Mouse (Mus musculus) lung, adult 2 months (tissue): Measurements from ENCODE around the gene Sel1l. TPM values are rescaled to one million over a fixed set of nuclear protein-coding genes. Genes with fewer than 3 reads are reported as not detected.

Source experiments
- DNase-seq: peaks from one replicate; pipeline ENCODE4 v3.0.0; 2022
- H3K4me1 ChIP-seq: fragments of 200-500 bp; 2 replicates; pipeline ENCODE4 v1.6.1; 2011; ENCODE audit warnings: low read length; ENCODE audit not compliant: control insufficient read depth, insufficient read depth
- H3K4me3 ChIP-seq: fragments of 200-500 bp; replicated peaks from 2 replicates; pipeline ENCODE3; 2011; ENCODE audit warnings: low read depth, mild to moderate bottlenecking, control low read depth, low read length; ENCODE audit errors: extremely low read depth
- CTCF ChIP-seq: fragments of 200-500 bp; IDR thresholded peaks from 2 replicates; pipeline ENCODE4 v1.5.1; 2011; ENCODE audit warnings: mild to moderate bottlenecking, low read length, control low read depth; ENCODE audit not compliant: insufficient read depth
- POLR2A ChIP-seq: fragments of 200-500 bp; IDR thresholded peaks from 2 replicates; pipeline ENCODE4 v1.6.1; 2011; ENCODE audit warnings: low read depth, mild to moderate bottlenecking, control low read depth, low read length, borderline replicate concordance; ENCODE audit errors: extremely low read depth
- WGBS: fragments of 180-500 bp; shearing (Covaris S2); methylation state at CpG from one replicate; pipeline ENCODE4 v1.1.7; 2018; 5-methylcytosine and 5-hydroxymethylcytosine counted together
- polyA plus RNA-seq: library from polyadenylated mRNA; depleted of rRNA; stranded (reverse); fragments of >200 nt; gene quantifications from 2 replicates; pipeline ENCODE4 v1.2.3, GENCODE M21; 2012; rRNA removed

Sel1l gene
- 61.9 and 79.7 TPM in 2 replicates for polyA plus RNA-seq

DNA sequence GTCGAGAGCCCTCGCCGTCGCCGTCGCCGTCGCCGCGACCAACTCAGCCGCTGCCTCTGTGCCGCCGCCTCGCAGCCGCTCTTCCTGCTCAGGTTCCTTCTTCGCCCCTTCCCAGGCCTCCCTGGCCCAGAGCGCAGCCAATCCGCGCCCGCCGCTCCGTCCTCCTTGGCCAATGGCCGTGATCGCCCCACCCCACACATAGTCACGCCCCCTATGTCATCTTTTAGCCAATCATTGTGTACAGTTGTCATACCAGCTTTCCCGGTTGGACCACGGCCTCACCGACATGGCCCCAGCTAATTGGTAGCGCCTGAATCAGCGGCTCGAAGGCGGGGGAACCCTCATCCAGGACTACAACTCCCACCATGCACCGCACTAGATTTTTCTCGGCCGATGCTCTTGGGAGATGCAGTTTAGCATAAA, at the start of gene Sel1l:
Sel1l (minus strand) TSS at position 113 of the 423 bp plus-strand sequence.
- TF ChIP-seq CTCF: no peak
- peak; percentile 81; the same call in 1 of the 2 replicates for TF ChIP-seq POLR2A
- peak; percentile 94 for DNase-seq
- Histone ChIP-seq H3K4me1 (no peaks in the 10 kb centered on the region; the same call in 1 of the 2 replicates), H3K4me3 (peak within 1 kb of the TSS; percentile 93)
- WGBS: under 1% methylated on average over 35 of the region's 35 CpGs

DNA sequence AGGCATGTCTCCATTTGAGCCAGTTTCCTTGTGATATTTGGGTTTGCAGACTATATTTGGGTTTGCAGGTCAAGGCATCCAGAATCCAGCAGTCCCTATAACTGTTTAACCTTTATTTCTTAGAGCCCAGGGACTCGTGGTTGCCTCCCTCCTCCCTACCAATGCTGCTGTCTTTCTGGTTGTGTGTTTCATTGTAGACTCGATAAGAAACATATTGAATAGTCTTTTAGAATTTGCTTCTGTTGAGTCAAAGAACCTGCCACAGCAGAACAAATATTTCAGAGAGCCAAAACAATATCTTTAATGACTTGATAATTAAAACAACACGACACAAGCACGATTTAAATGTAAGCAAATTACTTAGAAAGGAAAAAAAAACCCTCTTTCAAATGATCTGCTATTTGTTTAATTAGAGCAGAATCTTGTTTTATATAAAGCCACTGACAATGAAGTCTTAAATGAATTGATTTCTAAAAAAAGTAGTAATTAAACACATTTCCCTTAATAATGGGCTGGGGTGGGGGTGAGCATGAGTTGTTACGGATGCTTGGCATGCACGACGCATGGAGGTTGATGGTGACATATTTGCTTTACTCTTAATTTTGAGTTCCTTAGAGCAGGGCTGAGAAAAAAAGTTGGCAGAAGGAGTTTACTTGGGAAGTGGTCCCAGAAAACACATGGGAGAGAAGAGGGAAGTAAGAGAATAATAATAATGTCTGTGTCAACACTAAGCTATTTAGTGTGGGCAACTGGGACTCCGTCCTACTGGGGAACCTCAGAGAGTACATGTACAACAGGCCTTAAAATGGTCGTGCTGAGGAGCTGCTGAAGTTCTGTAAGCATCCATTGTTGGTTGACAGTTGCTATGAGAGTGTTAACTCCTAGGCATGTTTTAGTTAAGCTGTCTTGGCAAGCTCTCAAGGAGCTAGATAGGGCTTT, 43.9 kb upstream of the Sel1l start:
- H3K4me1 ChIP-seq: no peaks in the 10 kb centered on the region
- no peak for DNase-seq
- no peak for TF ChIP-seq CTCF
- no peak for TF ChIP-seq POLR2A
- 53% methylated on average over 9 of the region's 9 CpGs for WGBS
- no peak overlapping the region for H3K4me3 ChIP-seq

DNA sequence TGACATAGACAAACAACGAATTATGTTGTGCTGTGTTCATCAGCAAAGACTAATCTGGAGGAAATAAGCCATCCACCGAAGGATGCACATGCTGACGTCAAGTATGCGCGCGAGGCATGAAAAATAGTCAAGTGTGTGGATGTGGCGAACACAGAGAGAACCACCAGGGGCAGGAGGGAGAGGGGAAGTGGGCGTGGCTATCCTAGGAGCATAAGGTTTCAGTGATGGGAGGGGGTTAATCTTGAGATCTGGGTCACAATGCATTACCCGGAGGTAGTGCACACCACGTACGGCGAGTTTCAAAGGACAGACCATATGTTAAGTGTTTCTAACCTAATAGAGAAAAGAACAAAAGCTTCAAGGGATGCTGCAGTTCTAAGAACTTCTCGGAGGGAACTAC, 31.5 kb upstream of the Sel1l start:
- Histone ChIP-seq H3K4me3 (no peak overlapping the region), H3K4me1 (no peaks in the 10 kb centered on the region)
- 73% methylated on average over 13 of the region's 13 CpGs for WGBS
- TF ChIP-seq POLR2A: no peak
- no peak for TF ChIP-seq CTCF
- DNase-seq: no peak

DNA sequence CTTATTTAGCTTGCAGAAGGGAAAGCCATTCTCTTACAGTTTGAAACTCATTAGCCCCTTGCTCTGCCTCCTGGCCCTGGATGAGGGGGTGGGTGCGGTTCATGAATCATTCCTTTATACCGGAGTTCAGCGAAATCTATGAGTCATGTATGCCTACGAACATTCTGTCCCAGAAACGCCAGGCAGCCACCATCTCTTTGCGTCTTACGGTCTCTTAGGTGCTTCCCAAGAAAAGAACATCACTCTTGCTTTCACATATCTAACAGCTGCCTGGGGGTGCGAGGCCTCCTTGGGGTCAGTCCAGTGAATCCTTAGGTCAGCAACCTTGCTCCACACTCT, 29.9 kb upstream of the Sel1l start:
- H3K4me1 ChIP-seq: no peaks in the 10 kb centered on the region
- no peak overlapping the region for H3K4me3 ChIP-seq
- WGBS: 73% methylated on average over 8 of the region's 8 CpGs
- DNase-seq: no peak
- TF ChIP-seq CTCF (no peak), POLR2A (no peak)

DNA sequence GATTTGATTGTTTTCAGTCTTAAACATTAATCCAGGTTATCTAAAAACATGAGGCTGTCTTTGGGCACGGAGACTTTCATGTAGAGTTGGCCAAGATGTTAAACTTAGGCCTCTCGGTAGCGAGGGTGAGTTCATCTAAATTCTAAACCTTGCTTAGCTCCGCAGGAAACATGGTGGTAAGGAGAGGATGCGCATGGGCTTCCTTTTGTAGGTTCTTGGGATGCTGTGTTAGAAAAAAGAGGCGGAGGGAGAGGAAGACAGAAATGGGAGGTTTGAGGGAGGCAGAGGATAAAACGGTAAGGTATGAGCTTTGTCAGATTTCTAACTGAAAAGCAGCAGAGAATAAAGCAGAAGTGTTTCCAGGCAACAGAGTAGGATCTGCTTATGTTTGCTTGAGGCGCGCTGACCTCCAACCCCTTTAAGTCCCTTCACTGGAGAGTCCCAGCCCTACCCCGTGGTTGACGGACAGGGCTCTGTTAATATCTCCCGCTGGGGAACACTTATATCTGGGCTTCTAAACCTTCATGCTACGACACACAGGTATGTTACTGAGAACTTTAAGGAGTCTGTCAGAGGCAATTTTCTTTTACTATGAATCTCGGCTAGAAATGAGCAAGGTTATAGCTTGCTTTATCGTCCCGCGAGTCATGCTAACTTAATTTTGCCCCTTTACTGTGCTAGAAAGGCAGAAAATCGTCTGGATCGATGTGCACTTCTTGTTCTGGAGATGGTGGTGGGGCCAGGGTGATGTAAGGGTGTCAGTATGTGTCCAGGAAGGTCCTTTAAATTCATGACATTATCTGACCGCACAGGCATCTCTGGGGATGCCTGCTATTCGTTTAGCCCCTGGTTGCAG, 29.3 kb upstream of the Sel1l start:
- 60% methylated on average over 21 of the region's 21 CpGs for WGBS
- no peak for DNase-seq
- TF ChIP-seq CTCF (no peak), POLR2A (no peak)
- H3K4me3 ChIP-seq: no peak overlapping the region
- H3K4me1 ChIP-seq: no peaks in the 10 kb centered on the region

DNA sequence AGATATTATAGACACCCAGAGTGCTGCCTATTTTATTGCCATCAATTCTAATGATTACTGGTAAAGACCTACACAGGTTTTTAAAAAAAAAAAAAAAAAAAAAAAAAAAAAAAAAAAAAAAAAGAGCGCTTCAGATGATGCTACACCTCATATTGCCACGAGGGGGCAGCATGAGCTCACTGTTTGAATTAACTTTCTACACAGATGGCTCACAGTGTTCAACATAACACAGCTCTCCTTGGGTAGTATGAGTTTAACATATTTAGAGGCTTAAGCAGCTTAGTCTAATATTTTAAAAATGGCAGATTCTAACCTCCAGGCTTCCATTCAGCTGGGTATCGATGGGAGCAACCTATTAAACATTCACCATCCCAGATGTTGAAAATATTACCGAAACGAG, 28.7 kb upstream of the Sel1l start:
- H3K4me3 ChIP-seq: no peak overlapping the region
- WGBS: 40% methylated on average over 5 of the region's 5 CpGs
- no peak for DNase-seq
- TF ChIP-seq CTCF: peak; percentile 34; the same call in 1 of the 2 replicates
- no peak for TF ChIP-seq POLR2A
- no peaks in the 10 kb centered on the region for H3K4me1 ChIP-seq

DNA sequence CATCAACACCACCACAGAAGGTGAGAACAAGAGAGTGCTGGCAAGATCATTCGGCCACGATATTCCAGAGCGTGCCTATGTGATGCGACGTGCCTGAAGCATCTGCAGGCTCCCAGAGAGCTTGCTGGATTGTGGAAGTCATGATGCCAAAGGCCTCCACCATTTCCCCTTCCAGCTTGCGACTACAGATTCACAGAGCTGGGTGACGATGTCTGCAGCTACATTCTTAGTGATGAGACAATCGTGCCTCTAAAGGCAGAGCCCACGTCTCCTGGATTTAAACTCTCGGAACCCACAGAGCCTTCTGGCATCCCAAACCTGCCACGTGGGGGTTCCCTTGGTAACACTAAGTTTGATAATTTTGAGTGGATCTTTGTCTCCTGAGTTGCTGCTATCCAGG, 21.7 kb upstream of the Sel1l start:
- 88% methylated on average over 11 of the region's 11 CpGs for WGBS
- no peak overlapping the region for H3K4me3 ChIP-seq
- DNase-seq: no peak
- no peaks in the 10 kb centered on the region for H3K4me1 ChIP-seq
- no peak for TF ChIP-seq POLR2A
- TF ChIP-seq CTCF: no peak

- Histone ChIP-seq H3K4me1 (no peaks in the 10 kb centered on the region), H3K4me3 (no peak overlapping the region)
- 69% methylated on average over 4 of the region's 4 CpGs for WGBS
- TF ChIP-seq CTCF (no peak), POLR2A (no peak)
- DNase-seq: no peak
Measured at GRCm38 (mm10) chr12:91869352-91869751, 20.4 kb upstream of the Sel1l start.

- 53% methylated on average over 8 of the region's 8 CpGs for WGBS
Measured at GRCm38 (mm10) chr12:91854330-91854729, 5.4 kb upstream of the Sel1l start.

More at GRCm38 (mm10) chr12:91854330-91854729, 5.4 kb upstream of the Sel1l start:
- Histone ChIP-seq H3K4me1 (no peaks in the 10 kb centered on the region), H3K4me3 (no peak overlapping the region)
- TF ChIP-seq POLR2A (no peak), CTCF (no peak)
- DNase-seq: no peak
